Mouse (Mus musculus) ES-E14 (cell line): Measurements from ENCODE around the gene Psen1. TPM values are rescaled to one million over a fixed set of nuclear protein-coding genes. Genes with fewer than 3 reads are reported as not detected.

Source experiments
- DNase-seq: peaks from one replicate; pipeline ENCODE4 v3.0.0-alpha.2; 2013; ENCODE audit warnings: low read depth, low spot score
- H3K27ac ChIP-seq: 2 replicates; pipeline ENCODE4 v1.5.1; 2012; ENCODE audit warnings: low read depth, mild to moderate bottlenecking, low read length, moderate library complexity, mixed read lengths; ENCODE audit not compliant: poor library complexity, insufficient read depth, severe bottlenecking
- H3K36me3 ChIP-seq: 2 replicates; pipeline ENCODE4 v1.6.1; 2012; ENCODE audit warnings: mild to moderate bottlenecking, low read length, moderate library complexity, mixed read lengths; ENCODE audit not compliant: control insufficient read depth, poor library complexity, insufficient read depth, severe bottlenecking
- H3K4me1 ChIP-seq, 2 experiments: fragments of 150-350 bp in 1 of 2; sonication (generic) in 1 of 2; 2 replicates each; pipeline ENCODE4 v1.6.1; 2012; ENCODE audit warnings: low read length in 2 of 2, mild to moderate bottlenecking in 1 of 2, mixed read lengths in 1 of 2; ENCODE audit not compliant: control insufficient read depth in 2 of 2, insufficient read depth in 2 of 2, poor library complexity in 1 of 2
- H3K4me3 ChIP-seq, 2 experiments: fragments of 150-350 bp in 1 of 2; sonication (generic) in 1 of 2; 2 replicates each; pipeline ENCODE4 v1.5.1; 2012; ENCODE audit warnings: low read length in 2 of 2, low read depth in 1 of 2, mild to moderate bottlenecking in 1 of 2, mixed read lengths in 1 of 2; ENCODE audit not compliant: insufficient read depth in 1 of 2, poor library complexity in 1 of 2, severe bottlenecking in 1 of 2
- H3K9ac ChIP-seq: 2 replicates; pipeline ENCODE4 v1.6.1; 2012; ENCODE audit warnings: low read depth, mild to moderate bottlenecking, low read length, mixed read lengths; ENCODE audit not compliant: poor library complexity, insufficient read depth, severe bottlenecking
- H3K9me3 ChIP-seq: fragments of 150-350 bp; sonication (generic); 2 replicates; pipeline ENCODE4 v1.6.1; 2012; ENCODE audit warnings: low read depth, mild to moderate bottlenecking, low read length; ENCODE audit not compliant: control insufficient read depth, insufficient read depth
- CHD2 ChIP-seq: IDR thresholded peaks from 2 replicates; pipeline ENCODE4 v1.6.1; 2014; ENCODE audit warnings: mild to moderate bottlenecking, low read depth, low read length, inconsistent platforms
- HCFC1 ChIP-seq: IDR thresholded peaks from 2 replicates; pipeline ENCODE4 v1.6.1; 2012; ENCODE audit warnings: low read length, inconsistent platforms, borderline replicate concordance; ENCODE audit not compliant: insufficient read depth
- MAFK ChIP-seq: IDR thresholded peaks from 2 replicates; pipeline ENCODE4 v1.6.1; 2014; ENCODE audit warnings: mild to moderate bottlenecking, low read depth, low read length, inconsistent platforms; ENCODE audit not compliant: insufficient read depth
- ZC3H11A ChIP-seq: IDR thresholded peaks from 2 replicates; pipeline ENCODE4 v1.6.1; 2012; ENCODE audit warnings: low read depth, mild to moderate bottlenecking, inconsistent platforms, low read length, borderline replicate concordance
- ZNF384 ChIP-seq: IDR thresholded peaks from 2 replicates; pipeline ENCODE4 v1.6.1; 2012; ENCODE audit warnings: low read depth, low read length, inconsistent platforms
- in situ Hi-C, 2 experiments: fragments of 600-800 bp; cut with MboI; formaldehyde crosslinking; loops; one replicate each; pipeline ENCODE4 v1.15.1; 2025; ENCODE audit warnings: low sequenced_read_pairs in 2 of 2, inconsistent platforms in 1 of 2; ENCODE audit not compliant: unreplicated experiment in 2 of 2
- total RNA-seq: library from RNA; depleted of rRNA; stranded (reverse); fragments of 300-350 nt; gene quantifications from 2 replicates; pipeline ENCODE4 v1.2.3, GENCODE M21; 2012

Psen1 gene
- total RNA-seq, 1 experiment, result 74.2 TPM

DNA sequence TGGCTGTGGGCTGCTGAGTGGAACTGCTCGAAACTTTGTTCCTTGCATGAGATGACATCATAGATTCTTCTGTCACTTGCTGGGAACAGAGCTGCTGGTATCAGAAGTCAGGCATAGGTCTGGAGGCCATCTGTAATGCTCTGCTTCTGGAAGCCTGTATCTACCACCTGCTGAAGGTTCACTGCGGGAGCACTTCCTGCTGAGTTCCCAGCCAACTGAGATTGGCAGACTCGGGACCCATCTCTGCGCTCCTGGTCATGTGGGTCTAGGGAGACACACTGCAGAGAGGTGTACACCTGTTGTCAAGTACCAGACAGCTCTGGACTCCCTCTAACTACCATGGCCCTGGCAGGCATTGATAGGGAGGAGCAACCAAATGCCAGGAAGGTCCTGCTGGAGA, 54.9 kb downstream of the Psen1 start:
- no peaks in the 10 kb centered on the region for H3K4me1 ChIP-seq
- H3K9me3 ChIP-seq, result no peaks in the 10 kb centered on the region
- TF ChIP-seq ZC3H11A (no peak), ZNF384 (no peak), MAFK (no peak), HCFC1 (no peak), CHD2 (no peak)
- no peak for DNase-seq
- no peaks in the 10 kb centered on the region for H3K36me3 ChIP-seq
- no peak overlapping the region for H3K27ac ChIP-seq
- H3K9ac ChIP-seq, result no peak overlapping the region
- no peak overlapping the region for H3K4me3 ChIP-seq
- in situ Hi-C loops, result no loop called here

DNA sequence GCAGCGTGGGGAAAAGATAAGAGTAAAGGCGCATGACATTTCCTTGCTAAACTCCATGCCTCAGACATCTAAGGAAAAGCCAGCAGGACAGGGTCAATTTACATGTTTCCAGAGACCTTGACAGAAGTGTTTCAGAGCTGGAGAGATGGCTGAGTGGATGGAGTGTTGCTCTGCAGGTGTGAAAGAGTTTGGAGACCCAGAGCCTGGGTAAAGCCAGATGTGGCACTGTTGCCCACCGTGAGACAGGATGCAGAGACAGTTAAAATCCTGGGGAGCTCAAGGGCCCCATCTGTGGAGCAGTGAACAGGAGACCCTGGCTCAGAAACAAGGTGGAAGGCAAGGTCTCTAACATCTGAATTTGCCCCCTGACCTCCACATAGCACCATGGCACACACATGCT, 55.8 kb downstream of the Psen1 start:
- no peak for TF ChIP-seq HCFC1
- no peak for TF ChIP-seq ZNF384
- TF ChIP-seq ZC3H11A, result no peak
- TF ChIP-seq CHD2, result no peak
- TF ChIP-seq MAFK, result no peak
- H3K36me3 ChIP-seq, result no peaks in the 10 kb centered on the region
- H3K4me1 ChIP-seq, result no peaks in the 10 kb centered on the region
- DNase-seq, result no peak
- H3K27ac ChIP-seq, result no peak overlapping the region
- H3K4me3 ChIP-seq, result no peak overlapping the region
- in situ Hi-C loops, result no loop called here
- H3K9me3 ChIP-seq, result no peaks in the 10 kb centered on the region
- no peak overlapping the region for H3K9ac ChIP-seq

DNA sequence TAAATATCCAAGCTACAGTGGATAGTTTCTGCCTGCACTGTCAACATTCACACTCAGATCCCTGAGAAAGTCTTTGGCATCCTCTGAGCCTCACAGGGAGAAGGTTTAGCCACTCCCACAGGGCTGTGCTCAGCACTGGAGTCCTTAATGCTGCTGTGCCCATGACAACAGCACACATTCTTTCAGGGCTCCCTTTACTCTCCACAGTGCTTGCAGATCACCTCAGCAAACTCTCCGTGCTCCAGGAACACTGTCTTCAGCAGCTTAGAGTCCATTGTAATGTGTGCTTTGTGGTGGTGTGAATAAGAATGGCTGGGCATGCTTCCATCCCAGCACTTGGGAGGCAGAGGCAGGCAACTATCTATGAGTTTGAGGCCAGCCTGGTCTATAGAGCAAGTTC, 61.2 kb downstream of the Psen1 start:
- no peaks in the 10 kb centered on the region for H3K9me3 ChIP-seq
- in situ Hi-C loops, result no loop called here
- H3K27ac ChIP-seq, result no peak overlapping the region
- no peak overlapping the region for H3K9ac ChIP-seq
- H3K4me3 ChIP-seq, result no peak overlapping the region
- no peak for DNase-seq
- no peaks in the 10 kb centered on the region for H3K36me3 ChIP-seq
- no peak for TF ChIP-seq ZNF384
- no peak for TF ChIP-seq ZC3H11A
- no peak for TF ChIP-seq CHD2
- no peak for TF ChIP-seq HCFC1
- TF ChIP-seq MAFK, result no peak
- peaks cover 0 to 5% of the 10 kb centered on the region in 2 experiments; a peak in 1 of 4 replicates for H3K4me1 ChIP-seq

DNA sequence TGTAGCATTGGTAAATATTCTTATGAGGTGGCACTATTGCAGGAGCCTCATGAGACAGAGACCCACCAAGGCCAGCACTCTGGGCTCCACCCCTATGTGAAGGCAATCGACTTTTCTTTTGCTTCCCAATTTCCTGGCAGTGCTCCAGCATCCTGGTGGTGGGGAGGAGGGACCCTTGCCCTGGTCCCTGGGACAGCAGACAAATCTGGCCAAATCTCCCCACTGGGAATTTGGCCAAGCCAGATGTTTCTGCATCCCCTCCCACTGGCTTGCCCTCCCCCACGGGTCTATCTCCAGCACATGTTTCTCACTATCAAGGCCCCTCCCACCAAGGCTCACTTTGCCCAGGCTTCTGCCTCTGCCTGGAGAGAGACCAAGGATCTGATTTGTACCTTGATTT, 64.5 kb downstream of the Psen1 start:
- in situ Hi-C loops, result no loop called here
- no peak overlapping the region for H3K4me3 ChIP-seq
- H3K4me1 ChIP-seq, result peaks cover 0 to 5% of the 10 kb centered on the region in 2 experiments; a peak in 1 of 4 replicates
- H3K36me3 ChIP-seq, result no peaks in the 10 kb centered on the region
- TF ChIP-seq HCFC1 (no peak), MAFK (no peak), ZNF384 (no peak)
- DNase-seq, result no peak
- no peaks in the 10 kb centered on the region for H3K9me3 ChIP-seq
- no peak overlapping the region for H3K27ac ChIP-seq
- no peak overlapping the region for H3K9ac ChIP-seq

DNA sequence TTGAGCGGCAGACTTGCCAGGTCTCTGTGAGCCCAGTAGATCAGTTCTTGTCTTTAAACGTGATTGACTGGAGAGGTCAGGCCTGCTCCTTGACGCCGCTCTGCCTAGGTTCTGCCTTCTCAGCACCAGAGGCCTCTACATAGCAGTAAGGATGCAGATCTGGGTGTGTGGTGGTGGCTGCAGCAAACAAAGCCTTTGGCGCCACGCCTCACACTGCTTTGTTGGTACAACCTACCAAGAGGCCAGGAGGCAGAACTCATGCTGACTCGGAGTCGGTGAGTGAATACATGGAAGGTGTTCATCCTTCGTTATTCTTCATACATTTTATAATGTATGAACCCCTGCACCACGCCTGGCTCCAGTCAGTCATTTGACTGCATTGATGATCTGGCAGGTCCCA, 70.8 kb downstream of the Psen1 start:
- peaks cover 0 to 5% of the 10 kb centered on the region in 2 experiments; a peak in 3 of 4 replicates for H3K4me1 ChIP-seq
- H3K36me3 ChIP-seq, result no peaks in the 10 kb centered on the region
- no peak overlapping the region; a peak in 1 of 4 replicates for H3K4me3 ChIP-seq
- peak; percentile 37 for DNase-seq
- no peak overlapping the region; the same call in 1 of the 2 replicates for H3K9ac ChIP-seq
- no peaks in the 10 kb centered on the region for H3K9me3 ChIP-seq
- no peak for TF ChIP-seq ZNF384
- no peak for TF ChIP-seq MAFK
- no peak for TF ChIP-seq ZC3H11A
- TF ChIP-seq CHD2, result no peak
- no peak for TF ChIP-seq HCFC1
- no peak overlapping the region for H3K27ac ChIP-seq
- in situ Hi-C loops, result no loop called here
